Mouse (Mus musculus) 416B (cell line): ENCODE measurements around the gene Mnat1.
"Not testable (repeated sequence)": the region's sequence is repeated elsewhere in the genome, so short reads cannot be mapped to it uniquely, and the experiment has no call there.

Experiments
- DNase-seq: peaks from one replicate; pipeline ENCODE4 v3.0.0; 2011; ENCODE audit warnings: low read depth

Mnat1 gene

GRCm38 (mm10) chr12:73123093-73124041, at the start of gene Mnat1:
Gene Mnat1 (plus strand): TSS chr12:73123717.
- peak; percentile 89 for DNase-seq

GRCm38 (mm10) chr12:73081828-73082227, 41.7 kb upstream of the Mnat1 start:
- not testable (repeated sequence) for DNase-seq

DNA sequence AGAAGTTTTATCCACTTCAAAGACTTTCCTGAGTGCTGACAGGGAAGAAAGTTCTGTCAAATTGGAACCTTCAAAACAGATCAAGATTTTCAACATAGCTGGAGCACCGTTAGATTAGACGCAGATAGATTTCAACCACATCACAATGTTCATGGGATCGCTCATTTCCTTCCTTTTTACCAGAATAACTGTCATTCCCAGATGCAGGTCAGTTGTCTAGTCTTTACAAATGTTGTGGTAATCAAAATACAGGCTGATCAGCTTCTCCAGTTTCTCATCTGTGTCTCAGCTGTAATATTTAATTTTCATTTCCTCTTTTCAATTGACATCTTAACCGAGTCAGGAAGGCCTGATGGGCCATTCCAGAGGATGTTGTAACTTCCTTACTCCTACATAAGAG, 39.7 kb upstream of the Mnat1 start:
- peak; percentile 60 for DNase-seq

GRCm38 (mm10) chr12:73085739-73086630, 37.5 kb upstream of the Mnat1 start:
- no peak for DNase-seq

GRCm38 (mm10) chr12:73087086-73087485, 36.4 kb upstream of the Mnat1 start:
- no peak for DNase-seq

GRCm38 (mm10) chr12:73088500-73088899, 35.0 kb upstream of the Mnat1 start:
- DNase-seq = no peak

DNA sequence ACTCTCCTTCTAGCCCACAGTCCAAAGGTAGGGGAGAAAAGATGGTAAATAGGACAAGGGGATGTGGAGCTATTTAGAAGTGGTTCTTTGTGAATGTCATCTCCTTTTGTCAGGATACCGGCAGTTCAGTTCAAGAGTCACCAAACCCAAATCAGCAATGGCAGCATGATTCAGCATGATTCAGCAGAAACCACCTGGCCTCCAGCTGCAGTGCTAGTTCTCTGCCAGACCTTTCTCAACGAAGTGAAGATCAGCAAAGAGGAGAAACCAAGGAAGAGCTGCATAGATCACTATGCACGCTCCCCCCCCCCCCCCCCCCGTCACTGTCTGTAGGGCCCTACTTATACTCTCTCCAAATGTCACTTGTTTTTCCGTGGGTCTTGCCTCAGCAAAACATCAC, 34.6 kb upstream of the Mnat1 start:
- peak; percentile 80 for DNase-seq

- DNase-seq = no peak
Measured at GRCm38 (mm10) chr12:73090672-73091335, 32.7 kb upstream of the Mnat1 start.

- no peak for DNase-seq
Measured at GRCm38 (mm10) chr12:73094189-73094588, 29.3 kb upstream of the Mnat1 start.

GRCm38 (mm10) chr12:73094605-73095004, 28.9 kb upstream of the Mnat1 start:
- DNase-seq = no peak

DNA sequence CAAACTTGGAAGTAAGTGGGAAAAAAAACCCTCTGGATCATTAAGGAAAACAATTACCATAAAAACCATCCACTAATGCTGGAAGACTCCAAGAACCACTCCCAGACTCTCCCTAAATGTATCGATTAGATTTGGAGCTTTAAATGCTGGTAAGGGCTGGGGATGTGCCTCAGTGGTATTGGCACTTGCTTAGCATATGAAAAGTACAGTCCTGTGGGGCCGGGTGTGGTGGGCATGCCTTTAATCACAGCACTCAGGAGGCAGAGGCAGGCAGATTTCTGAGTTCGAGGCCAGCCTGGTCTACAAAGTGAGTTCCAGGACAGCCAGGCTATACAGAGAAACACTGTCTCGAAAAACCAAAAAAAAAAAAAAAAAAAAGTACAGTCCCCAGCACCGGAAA, 27.3 kb upstream of the Mnat1 start:
- not testable (repeated sequence) for DNase-seq

DNA sequence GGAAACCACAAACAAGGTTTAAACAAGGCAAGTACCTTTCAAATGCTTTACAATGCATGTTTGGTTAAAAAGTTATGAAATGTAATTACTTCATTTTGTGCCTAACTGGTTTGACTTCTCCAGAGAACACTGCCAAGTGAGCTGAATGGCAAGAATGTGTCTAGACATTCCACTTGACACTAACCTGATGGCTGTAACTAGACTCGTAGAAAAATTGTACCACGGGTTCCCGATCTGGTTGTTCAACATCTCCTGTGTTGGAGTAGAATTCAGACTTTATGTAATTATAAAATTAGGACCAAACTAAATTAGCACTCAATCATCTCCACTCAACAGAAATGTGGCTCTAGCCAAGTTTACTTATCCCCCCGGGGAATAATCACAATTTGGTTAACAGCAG, 24.9 kb upstream of the Mnat1 start:
- no peak for DNase-seq

GRCm38 (mm10) chr12:73103713-73104112, 19.8 kb upstream of the Mnat1 start:
- no peak for DNase-seq

DNA sequence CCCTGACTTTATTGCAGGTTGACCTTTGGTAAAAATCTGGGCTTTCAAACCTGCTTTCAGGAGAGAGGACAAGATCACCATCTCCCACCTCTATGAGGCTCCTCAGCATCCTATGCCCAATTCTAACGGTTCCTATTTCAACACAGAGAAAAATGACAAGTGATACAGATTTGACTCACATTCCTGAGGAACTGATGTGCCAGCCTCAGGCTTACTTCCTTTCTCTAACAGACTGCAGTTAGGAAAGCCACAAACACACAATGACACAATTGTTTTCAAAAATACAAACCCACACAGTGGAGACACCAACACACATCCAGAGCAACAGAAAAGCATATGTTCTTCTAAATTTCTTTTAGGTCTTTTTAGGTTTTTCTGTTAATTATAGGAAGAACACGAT, 15.7 kb upstream of the Mnat1 start:
- DNase-seq = peak; percentile 75

- peak; percentile 58 for DNase-seq
Measured at GRCm38 (mm10) chr12:73110431-73111111, 12.9 kb upstream of the Mnat1 start.

GRCm38 (mm10) chr12:73111561-73112325, 11.8 kb upstream of the Mnat1 start:
- peak; percentile 64 for DNase-seq

GRCm38 (mm10) chr12:73112326-73113087, 11.0 kb upstream of the Mnat1 start:
- peak; percentile 47 for DNase-seq

- peak; percentile 89 for DNase-seq
Measured at GRCm38 (mm10) chr12:73113196-73113595, 10.3 kb upstream of the Mnat1 start, which contains the start of gene Six4. Gene Six4 (minus strand): TSS chr12:73113456.

DNA sequence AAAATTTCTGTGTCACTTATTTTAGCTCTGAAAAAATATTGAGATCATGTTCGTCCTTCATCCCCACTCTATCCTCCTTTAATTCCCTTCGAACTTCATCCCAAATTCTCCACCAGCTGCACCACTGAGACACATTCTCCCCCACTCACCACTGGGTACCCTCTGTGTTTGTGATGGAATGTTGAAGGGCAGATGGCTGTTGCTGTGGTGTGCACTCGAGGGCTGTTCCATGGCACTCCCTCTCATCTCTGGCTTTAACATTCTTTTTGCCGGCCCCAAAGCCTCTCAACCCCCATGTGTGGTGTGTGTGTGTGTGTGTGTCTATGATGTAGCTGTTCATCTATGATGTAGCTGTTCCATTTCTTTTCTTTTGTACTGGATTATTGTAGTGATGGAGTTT, 1.7 kb downstream of the Mnat1 start:
- DNase-seq = no peak

DNA sequence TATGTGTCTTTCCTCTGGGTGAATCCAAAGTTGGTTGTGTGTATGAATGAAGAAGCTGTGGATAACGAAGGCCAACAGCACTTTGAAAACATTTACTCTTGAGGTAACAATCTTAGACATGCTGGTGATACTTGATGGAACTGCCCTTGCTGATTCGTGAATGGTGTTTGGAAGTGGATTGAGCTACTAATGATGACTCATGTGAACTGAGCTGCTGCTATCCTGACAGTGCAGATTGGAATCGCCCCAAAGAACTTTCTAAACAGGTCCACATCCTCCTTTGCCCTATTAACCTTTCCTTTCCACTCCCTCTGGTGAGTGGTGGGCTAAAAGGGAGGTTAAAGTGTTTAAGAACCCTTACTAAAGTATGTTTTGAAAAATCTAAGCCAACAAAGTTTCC, 17.2 kb downstream of the Mnat1 start:
- peak; percentile 44 for DNase-seq
